Mouse (Mus musculus): Measurements from ENCODE around the gene Tox4. TPM values are rescaled to one million over a fixed set of nuclear protein-coding genes. Genes with fewer than 3 reads are reported as not detected.

The Tox4 gene
- polyA plus RNA-seq, 1 experiment from 2014 or later, result 56.6 TPM

Other genes starting within 250 kb of the Tox4 start
- gene Olfr221, start 236.7 kb upstream of the Tox4 start, polyA plus RNA-seq (2016; fragmentation: Nextera tagmentation; extraction: Ambion mirVana), result not detected in 2 replicates
- 894 and 948 TPM in 2 replicates for gene Hnrnpc, start 175.1 kb upstream of the Tox4 start, polyA plus RNA-seq (2016; fragmentation: Nextera tagmentation; extraction: Ambion mirVana)
- gene Rpgrip1, start 168.4 kb upstream of the Tox4 start, polyA plus RNA-seq (2016; fragmentation: Nextera tagmentation; extraction: Ambion mirVana), result 130 and 134 TPM in 2 replicates
- gene Supt16, start 81.7 kb upstream of the Tox4 start, polyA plus RNA-seq (2016; fragmentation: Nextera tagmentation; extraction: Ambion mirVana), result 99.4 and 104 TPM in 2 replicates
- gene Chd8, start 21.4 kb upstream of the Tox4 start, polyA plus RNA-seq (2016; fragmentation: Nextera tagmentation; extraction: Ambion mirVana), result 46.5 and 46.7 TPM in 2 replicates
- 22.5 and 24.0 TPM in 2 replicates for gene Rab2b, start 399 bp downstream of the Tox4 start, polyA plus RNA-seq (2016; fragmentation: Nextera tagmentation; extraction: Ambion mirVana)
- 64.4 and 69.9 TPM in 2 replicates for gene Mettl3, start 26.0 kb downstream of the Tox4 start, polyA plus RNA-seq (2016; fragmentation: Nextera tagmentation; extraction: Ambion mirVana)
- 73.2 and 82.1 TPM in 2 replicates for gene Sall2, start 49.6 kb downstream of the Tox4 start, polyA plus RNA-seq (2016; fragmentation: Nextera tagmentation; extraction: Ambion mirVana)
- gene Olfr1513, start 77.3 kb downstream of the Tox4 start, polyA plus RNA-seq (2016; fragmentation: Nextera tagmentation; extraction: Ambion mirVana), result not detected in 2 replicates
- gene Olfr1512, start 100.0 kb downstream of the Tox4 start, polyA plus RNA-seq (2016; fragmentation: Nextera tagmentation; extraction: Ambion mirVana), result 0.15 TPM in 1 of 2 replicates, not detected in the other
- 0.14 and 0.19 TPM in 2 replicates for gene Olfr1511, start 118.2 kb downstream of the Tox4 start, polyA plus RNA-seq (2016; fragmentation: Nextera tagmentation; extraction: Ambion mirVana)
- gene Olfr1510, start 135.2 kb downstream of the Tox4 start, polyA plus RNA-seq (2016; fragmentation: Nextera tagmentation; extraction: Ambion mirVana), result not detected in 2 replicates
- gene Olfr1509, start 163.8 kb downstream of the Tox4 start, polyA plus RNA-seq (2016; fragmentation: Nextera tagmentation; extraction: Ambion mirVana), result not detected in 2 replicates
- not detected in 2 replicates for gene Olfr1508, start 188.3 kb downstream of the Tox4 start, polyA plus RNA-seq (2016; fragmentation: Nextera tagmentation; extraction: Ambion mirVana)
- gene Olfr1507, start 216.6 kb downstream of the Tox4 start, polyA plus RNA-seq (2016; fragmentation: Nextera tagmentation; extraction: Ambion mirVana), result not detected in 2 replicates

All from forebrain, embryonic 10.5 days (tissue).